Mouse (Mus musculus) E14TG2a.4 (cell line): ENCODE measurements around the gene Olfr1440.
A peak's percentile ranks its signal among the peaks of the same experiment; 100 is the strongest.

Experiments used
- H3K27me3 ChIP-seq: 2 replicates; pipeline ENCODE4 v1.6.1; 2014; ENCODE audit warnings: low read length, control low read depth; ENCODE audit not compliant: insufficient read depth
- H3K36me3 ChIP-seq: 2 replicates; pipeline ENCODE4 v1.6.1; 2014; ENCODE audit warnings: low read length, control low read depth; ENCODE audit not compliant: insufficient read depth
- H3K4me1 ChIP-seq: replicated peaks from 2 replicates; pipeline ENCODE4 v1.6.1; 2014; ENCODE audit warnings: low read depth, low read length, control low read depth
- H3K4me3 ChIP-seq: replicated peaks from 2 replicates; pipeline ENCODE4 v1.5.1; 2014; ENCODE audit warnings: mild to moderate bottlenecking, low read length
- H3K9me3 ChIP-seq: 2 replicates; pipeline ENCODE4 v1.6.1; 2014; ENCODE audit warnings: low read length, control low read depth
- CTCF ChIP-seq: conservative IDR thresholded peaks from 2 replicates; pipeline ENCODE4 v1.5.1; 2014; ENCODE audit warnings: low read length
- NANOG ChIP-seq: IDR thresholded peaks from 2 replicates; pipeline ENCODE4 v1.6.1; 2014; ENCODE audit warnings: borderline replicate concordance, low read length, mixed read lengths
- POU5F1 ChIP-seq: IDR thresholded peaks from 2 replicates; pipeline ENCODE4 v1.6.1; 2014; ENCODE audit warnings: low read length, borderline replicate concordance

The Olfr1440 gene

GRCm38 (mm10) chr19:12427605-12428004, 40.5 kb downstream of the Olfr1440 start, which contains the start of gene Pfpl:
Gene Pfpl (plus strand): TSS chr19:12427905.
- no peaks in the 10 kb centered on the region for H3K36me3 ChIP-seq
- H3K4me3 ChIP-seq, result no peak within 1 kb of the TSS
- TF ChIP-seq CTCF (no peak), NANOG (no peak), POU5F1 (no peak)
- no peaks in the 10 kb centered on the region for H3K4me1 ChIP-seq
- H3K9me3 ChIP-seq, result peaks cover 9% of the 10 kb centered on the region
- H3K27me3 ChIP-seq, result no peaks in the 10 kb centered on the region

DNA sequence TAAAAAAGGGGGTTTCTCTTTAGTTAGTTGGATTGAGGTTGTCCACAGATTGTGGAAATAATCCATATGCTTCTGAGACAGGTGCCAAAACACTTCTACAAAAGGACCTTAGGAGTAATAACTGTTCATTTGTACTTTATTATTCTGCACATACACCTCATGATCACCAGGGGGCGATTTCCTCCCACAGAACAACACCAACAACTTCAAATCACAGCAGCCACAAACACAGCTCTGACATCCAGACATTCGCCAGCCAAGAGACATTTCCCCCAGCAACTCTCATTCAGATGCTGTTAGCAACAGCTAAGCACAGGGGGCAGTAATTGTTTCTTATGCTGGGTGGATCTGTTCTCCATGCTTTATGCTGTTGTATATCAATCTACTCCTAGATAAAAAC, 46.0 kb downstream of the Olfr1440 start:
- H3K4me3 ChIP-seq, result no peak overlapping the region
- no peaks in the 10 kb centered on the region for H3K27me3 ChIP-seq
- TF ChIP-seq CTCF, result peak; percentile 52
- no peak for TF ChIP-seq NANOG
- TF ChIP-seq POU5F1, result no peak
- no peaks in the 10 kb centered on the region for H3K36me3 ChIP-seq
- H3K4me1 ChIP-seq, result no peaks in the 10 kb centered on the region
- H3K9me3 ChIP-seq, result peaks cover 9% of the 10 kb centered on the region

DNA sequence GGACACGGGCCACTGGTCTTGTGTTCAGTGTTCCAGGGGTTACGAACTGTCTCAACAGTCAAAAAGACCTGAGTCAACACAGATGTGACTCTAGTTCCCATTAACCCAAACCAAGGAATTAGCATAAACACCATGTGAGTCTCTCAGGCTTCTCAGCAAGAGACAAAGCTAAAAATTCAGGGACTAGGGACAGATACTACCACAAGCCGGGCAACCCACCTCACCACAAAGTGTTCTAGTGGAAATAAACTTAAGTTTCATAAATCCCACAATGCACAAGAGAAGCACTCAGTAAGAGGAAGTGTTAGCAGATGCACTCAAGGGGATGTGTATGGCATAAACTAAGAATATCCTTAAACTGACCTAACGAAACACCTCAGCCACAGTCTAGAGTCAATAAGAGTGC, 47.9 kb downstream of the Olfr1440 start:
- no peaks in the 10 kb centered on the region for H3K9me3 ChIP-seq
- TF ChIP-seq NANOG (no peak), POU5F1 (no peak)
- no peaks in the 10 kb centered on the region for H3K27me3 ChIP-seq
- H3K4me1 ChIP-seq, result no peaks in the 10 kb centered on the region
- H3K4me3 ChIP-seq, result no peak overlapping the region
- no peaks in the 10 kb centered on the region for H3K36me3 ChIP-seq

GRCm38 (mm10) chr19:12435750-12436524, 48.9 kb downstream of the Olfr1440 start:
- Histone ChIP-seq H3K36me3 (no peaks in the 10 kb centered on the region), H3K27me3 (no peaks in the 10 kb centered on the region), H3K9me3 (no peaks in the 10 kb centered on the region), H3K4me1 (peaks cover 8% of the 10 kb centered on the region), H3K4me3 (no peak overlapping the region)
- TF ChIP-seq POU5F1 (no peak), NANOG (no peak), CTCF (no peak)

DNA sequence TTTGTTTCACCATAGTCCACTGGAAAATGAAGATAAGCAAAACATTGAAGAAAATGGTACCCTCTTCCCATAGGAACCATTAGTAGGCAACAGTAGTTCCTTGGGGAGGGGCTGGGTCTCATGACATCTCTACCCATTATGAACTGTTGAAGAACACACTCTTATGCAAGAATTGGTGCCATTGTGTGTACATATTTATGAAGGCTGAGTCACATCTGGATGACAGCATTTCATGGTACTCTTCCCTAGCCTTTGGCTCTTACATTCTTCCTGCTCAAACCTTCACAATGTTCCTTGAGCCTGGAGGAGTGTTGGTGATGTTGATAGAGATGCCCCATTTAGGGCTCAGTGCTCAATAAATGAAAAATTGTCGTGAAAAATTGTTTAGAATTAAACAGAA, 52.5 kb downstream of the Olfr1440 start:
- H3K27me3 ChIP-seq, result no peaks in the 10 kb centered on the region
- TF ChIP-seq POU5F1, result no peak
- TF ChIP-seq CTCF, result no peak
- TF ChIP-seq NANOG, result no peak
- no peaks in the 10 kb centered on the region for H3K36me3 ChIP-seq
- no peak overlapping the region for H3K4me3 ChIP-seq
- H3K9me3 ChIP-seq, result no peaks in the 10 kb centered on the region
- peaks cover 8% of the 10 kb centered on the region for H3K4me1 ChIP-seq

- Histone ChIP-seq H3K9me3 (peaks cover 3% of the 10 kb centered on the region; the same call in 1 of the 2 replicates), H3K4me3 (no peak overlapping the region), H3K36me3 (no peaks in the 10 kb centered on the region), H3K4me1 (peaks cover 8% of the 10 kb centered on the region), H3K27me3 (no peaks in the 10 kb centered on the region)
- TF ChIP-seq CTCF, result no peak
- no peak for TF ChIP-seq POU5F1
- TF ChIP-seq NANOG, result no peak
Observed at GRCm38 (mm10) chr19:12440103-12440725, 53.1 kb downstream of the Olfr1440 start.

DNA sequence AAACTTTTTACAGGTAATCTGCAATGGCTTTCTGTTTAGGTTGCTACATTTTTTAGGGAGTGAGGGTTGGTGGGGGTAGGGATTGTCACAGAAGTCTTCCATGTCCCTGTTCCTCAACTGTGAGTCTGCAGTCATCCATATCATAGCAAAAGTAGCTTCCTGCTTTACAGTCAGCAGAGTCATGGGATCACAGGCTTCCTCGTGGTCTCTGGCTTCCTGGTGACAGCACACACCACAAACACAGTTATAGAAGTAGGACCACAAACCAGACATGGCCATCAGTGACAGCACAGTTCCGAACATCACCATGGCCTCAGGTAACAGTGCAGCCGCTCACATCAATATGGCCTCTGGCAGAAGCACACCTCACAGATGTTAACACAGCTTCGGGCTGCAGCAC, 55.5 kb downstream of the Olfr1440 start:
- peaks cover 8% of the 10 kb centered on the region for H3K4me1 ChIP-seq
- H3K9me3 ChIP-seq, result peaks cover 22% of the 10 kb centered on the region
- no peaks in the 10 kb centered on the region for H3K36me3 ChIP-seq
- TF ChIP-seq CTCF (no peak), POU5F1 (no peak), NANOG (no peak)
- H3K27me3 ChIP-seq, result no peaks in the 10 kb centered on the region
- no peak overlapping the region for H3K4me3 ChIP-seq

DNA sequence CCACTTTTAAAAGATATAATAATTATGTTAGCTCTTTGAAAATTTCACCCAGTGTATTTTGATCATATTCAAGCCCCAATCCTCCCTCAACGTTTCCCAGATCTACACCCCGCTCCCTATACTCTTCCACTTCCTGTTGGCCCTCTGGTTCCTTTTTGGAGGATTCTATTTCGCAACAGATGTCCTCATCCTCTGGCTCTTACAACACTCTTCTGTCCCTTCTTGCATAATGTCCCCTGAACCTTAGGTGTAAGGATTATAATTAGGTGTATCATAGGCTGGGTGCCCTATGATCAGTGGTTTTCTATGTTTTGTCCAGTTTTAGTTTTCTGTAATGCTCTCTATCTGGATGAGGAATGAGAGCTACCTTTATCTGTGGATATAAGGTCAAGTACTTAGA, 57.9 kb downstream of the Olfr1440 start:
- H3K9me3 ChIP-seq, result peaks cover 22% of the 10 kb centered on the region
- no peaks in the 10 kb centered on the region for H3K27me3 ChIP-seq
- TF ChIP-seq POU5F1, result no peak
- no peak for TF ChIP-seq CTCF
- no peak for TF ChIP-seq NANOG
- H3K4me3 ChIP-seq, result no peak overlapping the region
- H3K36me3 ChIP-seq, result no peaks in the 10 kb centered on the region
- H3K4me1 ChIP-seq, result peaks cover 8% of the 10 kb centered on the region
